Mouse (Mus musculus) myocyte (in vitro differentiated cells): ENCODE measurements around the gene Vps11. TPM values are rescaled to one million over a fixed set of nuclear protein-coding genes. Genes with fewer than 3 reads are reported as not detected.

Source experiments
- H3K27me3 ChIP-seq: one replicate; pipeline ENCODE4 v1.6.1; 2011; ENCODE audit not compliant: control insufficient read depth, insufficient read depth, insufficient read length
- H3K36me3 ChIP-seq: one replicate; pipeline ENCODE4 v1.6.1; 2011; ENCODE audit not compliant: control insufficient read depth, insufficient read depth
- H3K4me2 ChIP-seq: one replicate; pipeline ENCODE4 v1.6.1; 2011; ENCODE audit warnings: low read depth, control low read depth
- H3K4me3 ChIP-seq: one replicate; pipeline ENCODE4 v1.5.1; 2011; ENCODE audit warnings: mild to moderate bottlenecking, control low read depth, moderate library complexity
- H3K79me2 ChIP-seq: one replicate; pipeline ENCODE4 v1.6.1; 2011; ENCODE audit not compliant: control insufficient read depth, insufficient read depth
- H3ac ChIP-seq: one replicate; pipeline ENCODE4 v1.6.1; 2011; ENCODE audit not compliant: control insufficient read depth, insufficient read length
- CEBPB ChIP-seq: IDR thresholded peaks from 2 replicates; pipeline ENCODE4 v1.6.1; 2011; ENCODE audit warnings: mild to moderate bottlenecking, moderate library complexity; ENCODE audit not compliant: poor library complexity, insufficient read depth, severe bottlenecking
- E2F4 ChIP-seq: IDR thresholded peaks from one replicate; pipeline ENCODE4 v1.6.1; 2011; ENCODE audit warnings: mild to moderate bottlenecking, control low read depth, moderate library complexity; ENCODE audit not compliant: insufficient read depth
- MAX ChIP-seq: IDR thresholded peaks from one replicate; pipeline ENCODE4 v1.6.1; 2011; ENCODE audit warnings: low read depth, mild to moderate bottlenecking, control low read depth
- MYOD1 ChIP-seq, 3 experiments: IDR thresholded peaks; one replicate each; pipeline ENCODE4 v1.6.1; 2011; ENCODE audit warnings: control low read depth in 2 of 3, low read depth in 2 of 3, mild to moderate bottlenecking in 2 of 3, moderate library complexity in 1 of 3; ENCODE audit not compliant: insufficient read length in 2 of 3, control insufficient read depth in 1 of 3
- MYOG ChIP-seq, 3 experiments: IDR thresholded peaks; one replicate each; pipeline ENCODE4 v1.6.1; 2011; ENCODE audit warnings: control low read depth in 2 of 3, low read depth in 2 of 3, mild to moderate bottlenecking in 2 of 3; ENCODE audit not compliant: insufficient read length in 2 of 3, control insufficient read depth in 1 of 3, insufficient read depth in 1 of 3
- POLR2A ChIP-seq: IDR thresholded peaks from one replicate; pipeline ENCODE4 v1.6.1; 2011; ENCODE audit warnings: low read depth, mild to moderate bottlenecking, control low read depth, moderate library complexity; ENCODE audit not compliant: insufficient read length
- POLR2AphosphoS2 ChIP-seq: IDR thresholded peaks from one replicate; pipeline ENCODE4 v1.6.1; 2011; ENCODE audit warnings: low read depth, control low read depth; ENCODE audit not compliant: insufficient read length
- REST ChIP-seq: IDR thresholded peaks from one replicate; pipeline ENCODE4 v1.6.1; 2011; ENCODE audit warnings: mild to moderate bottlenecking, control low read depth, moderate library complexity; ENCODE audit not compliant: insufficient read depth, insufficient read length
- SRF ChIP-seq: IDR thresholded peaks from one replicate; pipeline ENCODE4 v1.6.1; 2011; ENCODE audit warnings: low read depth; ENCODE audit not compliant: control insufficient read depth, insufficient read length
- TCF12 ChIP-seq: IDR thresholded peaks from one replicate; pipeline ENCODE4 v1.6.1; 2011; ENCODE audit warnings: mild to moderate bottlenecking, control low read depth; ENCODE audit not compliant: poor library complexity, insufficient read depth, severe bottlenecking
- TCF3 ChIP-seq: IDR thresholded peaks from one replicate; pipeline ENCODE4 v1.6.1; 2011; ENCODE audit warnings: low read depth, control low read depth; ENCODE audit not compliant: insufficient read length
- USF1 ChIP-seq: IDR thresholded peaks from one replicate; pipeline ENCODE4 v1.6.1; 2011; ENCODE audit warnings: low read depth, mild to moderate bottlenecking, control low read depth, moderate library complexity
- polyA plus RNA-seq: library from polyadenylated mRNA; unstranded; fragments of >200 nt; fragmentation: generic; extraction: Trizol; gene quantifications from one replicate; pipeline ENCODE4 v1.2.1, GENCODE M21; 2012; ENCODE audit warnings: missing spikeins

Vps11 gene
- polyA plus RNA-seq, 1 experiment: 26.4 TPM

- Histone ChIP-seq H3ac (no peak overlapping the region), H3K36me3 (peaks cover 36% of the 10 kb centered on the region), H3K4me3 (no peak overlapping the region), H3K4me2 (no peak overlapping the region), H3K27me3 (no peaks in the 10 kb centered on the region), H3K79me2 (peaks cover 46% of the 10 kb centered on the region)
- no peak for TF ChIP-seq REST
- TF ChIP-seq TCF3: no peak
- no peak for TF ChIP-seq E2F4
- no peak for TF ChIP-seq TCF12
- TF ChIP-seq POLR2A: no peak
- TF ChIP-seq CEBPB: no peak
- no peak for TF ChIP-seq POLR2AphosphoS2
- TF ChIP-seq SRF: no peak
- TF ChIP-seq MAX: no peak
- TF ChIP-seq MYOG (IDR thresholded peaks at IDR 0.05; ENCODE audit: control insufficient read depth in 1 of 3, insufficient read depth in 1 of 3, insufficient read length in 2 of 3, low read depth in 2 of 3): no peak
- no peak for TF ChIP-seq MYOD1 (IDR thresholded peaks at IDR 0.05; ENCODE audit: control insufficient read depth in 1 of 3, insufficient read length in 2 of 3, low read depth in 2 of 3)
- no peak for TF ChIP-seq USF1
Observed at GRCm38 (mm10) chr9:44405011-44405410, 43.5 kb upstream of the Vps11 start.

DNA sequence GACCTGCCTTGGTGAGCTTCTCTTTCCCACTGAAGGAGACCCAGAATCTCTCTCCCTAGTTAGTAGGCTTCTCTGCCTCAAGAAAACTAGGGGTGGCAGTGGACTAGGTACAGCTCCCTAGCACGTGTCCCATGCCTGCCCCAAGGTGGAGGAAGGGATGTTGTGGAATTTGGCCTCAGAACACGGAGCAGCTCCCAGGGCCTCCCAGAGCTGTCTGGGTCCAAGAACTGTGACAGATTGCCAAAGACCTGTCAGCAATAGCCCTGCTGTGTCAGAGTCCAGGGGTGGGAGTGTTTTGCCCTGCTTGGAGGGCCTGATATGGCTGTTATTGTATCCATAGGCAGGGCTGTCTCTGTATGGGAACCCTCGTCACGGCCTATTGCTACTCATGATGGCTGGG, 39.6 kb upstream of the Vps11 start:
- no peak overlapping the region for H3ac ChIP-seq
- no peak overlapping the region for H3K4me3 ChIP-seq
- no peaks in the 10 kb centered on the region for H3K27me3 ChIP-seq
- H3K4me2 ChIP-seq: no peak overlapping the region
- peaks cover 24% of the 10 kb centered on the region for H3K36me3 ChIP-seq
- no peak for TF ChIP-seq MAX
- no peak for TF ChIP-seq MYOD1 (IDR thresholded peaks at IDR 0.05; ENCODE audit: control insufficient read depth in 1 of 3, insufficient read length in 2 of 3, low read depth in 2 of 3)
- TF ChIP-seq MYOG (IDR thresholded peaks at IDR 0.05; ENCODE audit: control insufficient read depth in 1 of 3, insufficient read depth in 1 of 3, insufficient read length in 2 of 3, low read depth in 2 of 3): no peak
- TF ChIP-seq USF1: no peak
- no peak for TF ChIP-seq POLR2AphosphoS2
- peaks cover 13% of the 10 kb centered on the region for H3K79me2 ChIP-seq

DNA sequence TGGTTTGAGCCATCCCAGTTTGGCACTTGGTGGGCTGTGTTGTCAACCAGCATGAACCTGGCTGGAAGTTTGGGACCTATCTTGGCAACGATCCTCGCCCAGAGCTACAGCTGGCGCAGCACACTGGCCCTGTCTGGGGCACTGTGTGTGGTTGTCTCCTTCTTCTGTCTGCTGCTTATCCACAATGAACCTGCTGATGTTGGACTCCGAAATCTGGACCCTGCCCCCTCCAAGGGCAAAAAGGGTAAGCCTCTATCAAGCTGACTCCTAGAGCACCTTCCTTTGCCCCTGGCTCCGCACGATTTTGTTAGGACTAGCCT, 38.3 kb upstream of the Vps11 start:
- no peak overlapping the region for H3K4me3 ChIP-seq
- H3K27me3 ChIP-seq: no peaks in the 10 kb centered on the region
- no peak overlapping the region for H3K4me2 ChIP-seq
- peaks cover 24% of the 10 kb centered on the region for H3K36me3 ChIP-seq
- no peaks in the 10 kb centered on the region for H3K79me2 ChIP-seq
- no peak for TF ChIP-seq POLR2AphosphoS2
- no peak overlapping the region for H3ac ChIP-seq

DNA sequence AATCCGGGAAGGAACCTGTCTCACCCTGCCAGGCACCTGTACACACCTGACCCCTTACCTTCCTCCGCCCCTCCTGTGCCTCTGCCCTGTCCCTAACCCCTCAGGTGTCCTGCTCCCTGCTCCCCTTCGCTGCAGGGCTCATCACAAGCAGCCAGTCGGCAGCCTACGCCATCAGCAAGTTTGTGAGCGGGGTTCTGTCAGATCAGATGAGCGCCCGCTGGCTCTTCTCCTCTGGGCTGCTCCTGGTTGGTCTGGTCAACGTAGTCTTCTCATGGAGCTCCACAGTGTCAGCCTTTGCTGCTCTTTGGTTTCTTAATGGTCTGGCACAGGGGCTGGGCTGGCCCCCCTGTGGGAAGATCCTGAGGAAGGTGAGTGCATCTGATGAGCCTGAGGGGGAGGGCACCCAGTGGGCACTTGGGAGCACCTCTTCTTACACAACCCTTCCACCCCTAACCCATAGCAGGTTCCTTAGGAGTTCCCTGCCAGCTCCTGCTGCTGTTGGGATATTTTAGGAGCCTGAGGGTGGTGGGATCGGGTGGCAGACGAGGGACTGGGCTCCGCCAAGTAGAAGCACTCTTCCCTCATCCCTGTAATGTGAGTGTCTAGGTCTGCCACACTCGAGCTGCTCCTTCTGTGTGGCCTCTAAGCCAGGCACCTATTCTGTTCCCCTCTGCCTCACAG, 37.8 kb upstream of the Vps11 start:
- Histone ChIP-seq H3K27me3 (no peaks in the 10 kb centered on the region), H3ac (no peak overlapping the region), H3K79me2 (no peaks in the 10 kb centered on the region), H3K36me3 (peaks cover 19% of the 10 kb centered on the region), H3K4me2 (no peak overlapping the region), H3K4me3 (no peak overlapping the region)
- TF ChIP-seq TCF12: no peak
- no peak for TF ChIP-seq MAX
- no peak for TF ChIP-seq USF1
- TF ChIP-seq E2F4: no peak
- no peak for TF ChIP-seq REST
- no peak for TF ChIP-seq POLR2AphosphoS2

- no peaks in the 10 kb centered on the region for H3K79me2 ChIP-seq
- no peak overlapping the region for H3ac ChIP-seq
- TF ChIP-seq TCF12: no peak
- TF ChIP-seq CEBPB: no peak
- no peak for TF ChIP-seq REST
- TF ChIP-seq USF1: no peak
- TF ChIP-seq TCF3: no peak
- no peak for TF ChIP-seq MAX
- no peak for TF ChIP-seq E2F4
- peak overlapping the region; percentile 90 for H3K4me2 ChIP-seq
- H3K36me3 ChIP-seq: peaks cover 12% of the 10 kb centered on the region
- H3K27me3 ChIP-seq: no peaks in the 10 kb centered on the region
- H3K4me3 ChIP-seq: no peak overlapping the region
Observed at GRCm38 (mm10) chr9:44398551-44398950, 37.1 kb upstream of the Vps11 start.
